Mouse (Mus musculus) forebrain, embryonic 11.5 days (tissue): ENCODE results near the gene Lman1l. TPM values are rescaled to one million over a fixed set of nuclear protein-coding genes. Genes with fewer than 3 reads are reported as not detected.

Source experiments
- ATAC-seq: fragments of 200-750 bp; cut with Nextera tagmentation; replicated peaks from 2 replicates; pipeline ENCODE4 v1.8.0; 2017; ENCODE audit warnings: moderate TSS enrichment; ENCODE audit not compliant: low FRiP score
- DNase-seq: peaks from one replicate; pipeline ENCODE4 v3.0.0-alpha.2; 2017; ENCODE audit warnings: low spot score
- H3K27ac ChIP-seq: fragments of 300-500 bp; sonication (generic); 2 replicates; pipeline ENCODE4 v1.5.1; 2014; ENCODE audit warnings: low read depth, low read length
- H3K27me3 ChIP-seq: fragments of 300-500 bp; sonication (generic); 2 replicates; pipeline ENCODE4 v1.6.1; 2014; ENCODE audit warnings: mild to moderate bottlenecking, low read length, mixed read lengths; ENCODE audit not compliant: control insufficient read depth, insufficient read depth
- H3K36me3 ChIP-seq: fragments of 300-500 bp; sonication (generic); 2 replicates; pipeline ENCODE4 v1.6.1; 2014; ENCODE audit warnings: mild to moderate bottlenecking, low read length, moderate library complexity, mixed read lengths; ENCODE audit not compliant: control insufficient read depth, insufficient read depth
- H3K4me1 ChIP-seq: fragments of 300-500 bp; sonication (generic); replicated peaks from 2 replicates; pipeline ENCODE4 v1.6.1; 2014; ENCODE audit warnings: low read length, mixed read lengths; ENCODE audit not compliant: control insufficient read depth, insufficient read depth
- H3K4me2 ChIP-seq: fragments of 300-500 bp; sonication (generic); 2 replicates; pipeline ENCODE4 v1.6.1; 2014; ENCODE audit warnings: low read depth, mild to moderate bottlenecking, low read length, moderate library complexity, mixed read lengths; ENCODE audit not compliant: severe bottlenecking
- H3K4me3 ChIP-seq: fragments of 300-500 bp; sonication (generic); 2 replicates; pipeline ENCODE4 v1.5.1; 2014; ENCODE audit warnings: low read depth, low read length
- H3K9ac ChIP-seq: fragments of 300-500 bp; sonication (generic); 2 replicates; pipeline ENCODE4 v1.6.1; 2014; ENCODE audit warnings: low read length
- H3K9me3 ChIP-seq: fragments of 300-500 bp; sonication (generic); 2 replicates; pipeline ENCODE4 v1.6.1; 2016; ENCODE audit warnings: low read length, mixed read lengths; ENCODE audit not compliant: control insufficient read depth
- WGBS: fragments of 180-500 bp; shearing (Covaris S2); extraction: QIAGEN DNeasy Blood & Tissue Kit; methylation state at CpG from one replicate; pipeline ENCODE4 v1.1.7; 2014; 5-methylcytosine and 5-hydroxymethylcytosine counted together
- polyA plus RNA-seq: library from polyadenylated mRNA; unstranded; fragments of >200 nt; fragmentation: Nextera tagmentation; extraction: Ambion mirVana; gene quantifications from 2 replicates; pipeline ENCODE4 v1.2.1, GENCODE M21; 2014

The Lman1l gene
- polyA plus RNA-seq, 1 experiment from 2014 or later = not detected

GRCm38 (mm10) chr9:57637272-57637671 is 16.7 kb upstream of the Lman1l start:
- no peaks in the 10 kb centered on the region for H3K36me3 ChIP-seq
- peaks cover 12% of the 10 kb centered on the region; the same call in 1 of the 2 replicates for H3K4me1 ChIP-seq

GRCm38 (mm10) chr9:57633481-57634024 is 13.0 kb upstream of the Lman1l start:
- DNase-seq (no peak), ATAC-seq (no peak)
- WGBS = 42% methylated on average over 4 of the region's 4 CpGs
- Histone ChIP-seq H3K4me2 (no peak overlapping the region), H3K36me3 (peaks cover 5% of the 10 kb centered on the region; the same call in 1 of the 2 replicates), H3K4me1 (0 out of 2 replicates have a peak, but pooled peaks cover 3% of the 10 kb centered on the region), H3K27me3 (no peaks in the 10 kb centered on the region), H3K9me3 (no peaks in the 10 kb centered on the region), H3K27ac (no peak overlapping the region), H3K9ac (no peak overlapping the region), H3K4me3 (no peak overlapping the region)

More at GRCm38 (mm10) chr9:57637272-57637671, 16.7 kb upstream of the Lman1l start:
- Histone ChIP-seq H3K4me2 (no peak overlapping the region), H3K9me3 (no peaks in the 10 kb centered on the region), H3K9ac (no peak overlapping the region), H3K27me3 (no peaks in the 10 kb centered on the region), H3K27ac (no peak overlapping the region), H3K4me3 (no peak overlapping the region)
- DNase-seq (no peak), ATAC-seq (no peak)
- WGBS = 62% methylated on average over 3 of the region's 3 CpGs

- 68% methylated on average over 14 of the region's 14 CpGs for WGBS
- Histone ChIP-seq H3K36me3 (peaks cover 14% of the 10 kb centered on the region; the same call in 1 of the 2 replicates), H3K4me2 (no peak overlapping the region), H3K27me3 (no peaks in the 10 kb centered on the region), H3K27ac (no peak overlapping the region), H3K9me3 (no peaks in the 10 kb centered on the region), H3K4me1 (no peaks in the 10 kb centered on the region), H3K9ac (no peak overlapping the region), H3K4me3 (no peak overlapping the region)
- peak; percentile 88 for DNase-seq
- ATAC-seq = peak; percentile 42
Observed at GRCm38 (mm10) chr9:57629118-57629874, 8.7 kb upstream of the Lman1l start.

GRCm38 (mm10) chr9:57628717-57629116 is 8.1 kb upstream of the Lman1l start:
- no peak overlapping the region for H3K4me2 ChIP-seq
- no peak overlapping the region for H3K4me3 ChIP-seq
- H3K36me3 ChIP-seq = peaks cover 14% of the 10 kb centered on the region; the same call in 1 of the 2 replicates

GRCm38 (mm10) chr9:57627892-57628291 is 7.3 kb upstream of the Lman1l start:
- Histone ChIP-seq H3K4me1 (no peaks in the 10 kb centered on the region), H3K9ac (no peak overlapping the region), H3K9me3 (no peaks in the 10 kb centered on the region), H3K27me3 (no peaks in the 10 kb centered on the region), H3K36me3 (peaks cover 14% of the 10 kb centered on the region; the same call in 1 of the 2 replicates), H3K27ac (no peak overlapping the region), H3K4me2 (no peak overlapping the region), H3K4me3 (no peak overlapping the region)
- ATAC-seq = no peak
- WGBS = 88% methylated on average over 11 of the region's 11 CpGs
- no peak for DNase-seq

More at GRCm38 (mm10) chr9:57628717-57629116, 8.1 kb upstream of the Lman1l start:
- DNase-seq (no peak), ATAC-seq (no peak)
- no peak overlapping the region for H3K27ac ChIP-seq
- H3K9ac ChIP-seq = no peak overlapping the region
- no peaks in the 10 kb centered on the region for H3K4me1 ChIP-seq
- H3K27me3 ChIP-seq = no peaks in the 10 kb centered on the region
- H3K9me3 ChIP-seq = no peaks in the 10 kb centered on the region
- WGBS = 93% methylated on average over 12 of the region's 12 CpGs

GRCm38 (mm10) chr9:57627191-57627590 is 6.6 kb upstream of the Lman1l start:
- Histone ChIP-seq H3K9me3 (no peaks in the 10 kb centered on the region), H3K27me3 (no peaks in the 10 kb centered on the region), H3K9ac (no peak overlapping the region), H3K4me2 (no peak overlapping the region), H3K36me3 (peaks cover 14% of the 10 kb centered on the region; the same call in 1 of the 2 replicates), H3K4me1 (no peaks in the 10 kb centered on the region), H3K27ac (no peak overlapping the region), H3K4me3 (no peak overlapping the region)
- ATAC-seq (no peak), DNase-seq (no peak)
- 94% methylated on average over 17 of the region's 17 CpGs for WGBS

- Histone ChIP-seq H3K4me3 (no peak overlapping the region), H3K27ac (no peak overlapping the region), H3K4me1 (no peaks in the 10 kb centered on the region), H3K36me3 (peaks cover 14% of the 10 kb centered on the region; the same call in 1 of the 2 replicates), H3K4me2 (no peak overlapping the region), H3K9me3 (no peaks in the 10 kb centered on the region), H3K27me3 (no peaks in the 10 kb centered on the region), H3K9ac (no peak overlapping the region)
- 67% methylated on average over 15 of the region's 15 CpGs for WGBS
- ATAC-seq = no peak
- no peak for DNase-seq
Observed at GRCm38 (mm10) chr9:57625674-57626500, 5.3 kb upstream of the Lman1l start.

- Histone ChIP-seq H3K4me3 (no peak overlapping the region), H3K27me3 (no peaks in the 10 kb centered on the region), H3K4me2 (no peak overlapping the region), H3K36me3 (peaks cover 12% of the 10 kb centered on the region; the same call in 1 of the 2 replicates), H3K9me3 (no peaks in the 10 kb centered on the region), H3K4me1 (no peaks in the 10 kb centered on the region), H3K9ac (no peak overlapping the region), H3K27ac (no peak overlapping the region)
- WGBS = 82% methylated on average over 7 of the region's 7 CpGs
- no peak for ATAC-seq
- no peak for DNase-seq
Observed at GRCm38 (mm10) chr9:57624295-57624694, 3.7 kb upstream of the Lman1l start.
